Mouse (Mus musculus) liver, embryonic 15.5 days (tissue): ENCODE data around the gene Cdc25a. TPM values are rescaled to one million over a fixed set of nuclear protein-coding genes. Genes with fewer than 3 reads are reported as not detected.

Experiments used
- ATAC-seq: fragments of 200-750 bp; cut with Nextera tagmentation; 2 replicates; pipeline ENCODE4 v1.8.0; 2017; ENCODE audit warnings: moderate number of reproducible peaks, mild to moderate bottlenecking, moderate library complexity; ENCODE audit not compliant: insufficient read depth
- H3K27ac ChIP-seq: fragments of 300-500 bp; sonication (generic); replicated peaks from 2 replicates; pipeline ENCODE4 v1.5.1; 2015; ENCODE audit warnings: mild to moderate bottlenecking, inconsistent platforms
- H3K27me3 ChIP-seq: fragments of 300-500 bp; sonication (generic); 2 replicates; pipeline ENCODE4 v1.6.1; 2015; ENCODE audit warnings: mild to moderate bottlenecking, inconsistent platforms
- H3K36me3 ChIP-seq: fragments of 300-500 bp; sonication (generic); replicated peaks from 2 replicates; pipeline ENCODE4 v1.6.1; 2015; ENCODE audit warnings: moderate library complexity, mild to moderate bottlenecking, inconsistent platforms
- H3K4me1 ChIP-seq: fragments of 300-500 bp; sonication (generic); replicated peaks from 2 replicates; pipeline ENCODE4 v1.6.1; 2015; ENCODE audit warnings: inconsistent platforms
- H3K4me2 ChIP-seq: fragments of 300-500 bp; sonication (generic); 2 replicates; pipeline ENCODE4 v1.6.1; 2015; ENCODE audit warnings: moderate library complexity, mild to moderate bottlenecking, inconsistent platforms
- H3K4me3 ChIP-seq: fragments of 300-500 bp; sonication (generic); replicated peaks from 2 replicates; pipeline ENCODE4 v1.5.1; 2015; ENCODE audit warnings: mild to moderate bottlenecking, inconsistent platforms
- H3K9ac ChIP-seq: fragments of 300-500 bp; sonication (generic); 2 replicates; pipeline ENCODE4 v1.6.1; 2015; ENCODE audit warnings: moderate library complexity, mild to moderate bottlenecking, inconsistent platforms
- H3K9me3 ChIP-seq: fragments of 300-500 bp; sonication (generic); replicated peaks from 2 replicates; pipeline ENCODE4 v1.6.1; 2016; ENCODE audit warnings: inconsistent platforms
- WGBS: fragments of 180-500 bp; shearing (Covaris S2); methylation state at CpG from one replicate; pipeline ENCODE4 v1.1.7; 2015; ENCODE audit warnings: mixed read lengths; ENCODE audit not compliant: insufficient replicate concordance; 5-methylcytosine and 5-hydroxymethylcytosine counted together
- polyA plus RNA-seq: library from polyadenylated mRNA; unstranded; fragments of >200 nt; fragmentation: Nextera tagmentation; extraction: Ambion mirVana; gene quantifications from 2 replicates; pipeline ENCODE4 v1.2.1, GENCODE M21; 2015

Gene Cdc25a
- 12.7 and 13.3 TPM in 2 replicates for polyA plus RNA-seq

DNA sequence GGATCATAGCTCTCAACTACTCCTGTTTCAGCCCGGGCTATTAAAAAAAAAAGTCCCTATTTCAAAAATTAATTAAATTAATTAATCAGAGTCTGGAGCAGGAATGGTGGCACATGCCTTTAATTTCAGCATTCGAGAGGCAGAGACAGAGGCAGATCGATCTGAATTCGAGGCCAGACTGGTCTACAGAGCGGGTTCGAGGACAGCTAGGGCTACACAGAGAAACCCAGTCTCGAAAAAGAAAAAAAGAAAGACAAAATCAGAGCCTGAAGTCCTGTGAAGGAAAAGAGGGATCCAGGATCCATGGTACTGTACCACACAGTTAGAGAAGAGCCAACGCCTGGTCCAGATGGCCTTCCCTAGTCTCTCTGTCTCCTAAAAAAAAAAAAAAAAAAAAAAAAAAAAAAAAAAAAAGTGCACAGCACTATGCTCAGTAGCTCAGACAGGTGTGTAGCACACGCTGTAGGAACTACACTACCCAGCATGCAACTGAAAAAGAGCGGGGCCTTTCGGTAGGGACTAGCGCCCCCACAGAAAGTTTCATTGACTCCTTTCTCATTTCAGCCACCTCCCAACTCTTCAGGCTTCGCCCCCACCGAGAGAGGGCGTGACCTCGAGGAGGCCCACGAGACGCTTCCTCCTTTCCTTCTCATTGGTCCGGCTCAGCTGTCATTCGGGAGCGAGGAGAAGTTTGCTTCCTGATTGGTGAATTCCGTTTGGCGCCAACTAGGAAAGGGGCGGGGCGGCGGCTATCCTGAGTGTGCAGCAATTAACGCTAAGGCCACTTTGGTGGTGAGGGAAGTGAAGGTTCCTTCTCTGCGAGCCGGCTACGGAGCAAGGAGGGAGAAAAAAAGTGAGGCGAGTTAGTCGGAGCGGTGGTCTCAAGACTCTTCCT, at the start of gene Cdc25a:
Cdc25a (plus strand) TSS at position 783 of the 895 bp plus-strand sequence.
- Histone ChIP-seq H3K4me3 (peak within 1 kb of the TSS; percentile 81), H3K4me2 (peak within 1 kb of the TSS; percentile 95), H3K4me1 (peaks cover 50% of the 10 kb centered on the region), H3K27me3 (no peaks in the 10 kb centered on the region), H3K36me3 (peaks cover 29% of the 10 kb centered on the region), H3K9ac (peak within 1 kb of the TSS; percentile 95), H3K27ac (peak within 1 kb of the TSS; percentile 85), H3K9me3 (no peaks in the 10 kb centered on the region)
- ATAC-seq: peak; percentile 89
- 4% methylated on average over 33 of the region's 33 CpGs for WGBS

DNA sequence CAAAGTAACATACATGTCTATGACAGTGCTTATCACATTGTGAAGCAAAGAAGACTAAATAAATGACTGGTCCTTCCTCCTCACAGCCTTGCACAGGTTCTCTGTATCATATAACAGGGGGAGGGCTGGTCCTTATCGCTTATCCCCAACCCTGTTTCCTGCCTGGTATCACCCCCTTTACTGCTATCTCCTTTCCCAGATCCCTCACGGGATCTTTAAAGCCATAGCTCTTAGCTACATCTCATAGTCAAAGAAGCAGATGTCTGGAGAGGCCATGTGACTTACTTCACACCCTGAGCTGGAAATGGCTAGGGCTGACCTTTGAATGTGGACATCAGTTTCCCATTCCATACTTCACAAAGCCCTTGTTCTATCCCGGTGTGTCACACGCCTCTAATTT, 49.6 kb upstream of the Cdc25a start:
- no peak overlapping the region for H3K27ac ChIP-seq
- H3K27me3 ChIP-seq: no peaks in the 10 kb centered on the region
- peak; percentile 89 for ATAC-seq
- H3K9ac ChIP-seq: no peak overlapping the region
- H3K9me3 ChIP-seq: no peaks in the 10 kb centered on the region
- no peak overlapping the region for H3K4me2 ChIP-seq
- H3K36me3 ChIP-seq: no peaks in the 10 kb centered on the region
- 18% methylated on average over 4 of the region's 4 CpGs for WGBS
- H3K4me1 ChIP-seq: peaks cover 21% of the 10 kb centered on the region
- no peak overlapping the region for H3K4me3 ChIP-seq

DNA sequence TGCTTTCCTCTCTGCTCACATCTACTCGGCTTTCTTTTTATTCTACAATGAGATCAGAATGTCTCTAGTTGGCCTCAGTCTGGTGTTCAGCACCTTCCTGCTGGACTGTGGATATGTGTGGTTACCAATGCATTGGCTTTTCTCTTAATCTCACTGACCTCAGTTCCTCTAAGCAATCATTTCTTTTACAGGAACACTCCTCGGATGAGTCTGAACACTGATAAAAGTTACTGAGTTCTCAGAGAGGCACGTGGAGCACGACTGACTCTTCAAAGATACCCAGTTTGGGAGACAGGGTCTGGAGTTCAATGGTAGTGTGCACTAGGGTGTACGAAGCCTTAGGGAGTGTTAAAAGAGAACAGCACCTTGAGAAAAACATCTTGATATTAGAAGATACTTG, 49.2 kb upstream of the Cdc25a start:
- no peaks in the 10 kb centered on the region for H3K9me3 ChIP-seq
- H3K9ac ChIP-seq: no peak overlapping the region
- no peak overlapping the region for H3K27ac ChIP-seq
- H3K4me3 ChIP-seq: no peak overlapping the region
- H3K4me2 ChIP-seq: no peak overlapping the region
- 27% methylated on average over 5 of the region's 5 CpGs for WGBS
- peak; percentile 51 for ATAC-seq
- no peaks in the 10 kb centered on the region for H3K36me3 ChIP-seq
- H3K4me1 ChIP-seq: peaks cover 21% of the 10 kb centered on the region
- H3K27me3 ChIP-seq: no peaks in the 10 kb centered on the region

DNA sequence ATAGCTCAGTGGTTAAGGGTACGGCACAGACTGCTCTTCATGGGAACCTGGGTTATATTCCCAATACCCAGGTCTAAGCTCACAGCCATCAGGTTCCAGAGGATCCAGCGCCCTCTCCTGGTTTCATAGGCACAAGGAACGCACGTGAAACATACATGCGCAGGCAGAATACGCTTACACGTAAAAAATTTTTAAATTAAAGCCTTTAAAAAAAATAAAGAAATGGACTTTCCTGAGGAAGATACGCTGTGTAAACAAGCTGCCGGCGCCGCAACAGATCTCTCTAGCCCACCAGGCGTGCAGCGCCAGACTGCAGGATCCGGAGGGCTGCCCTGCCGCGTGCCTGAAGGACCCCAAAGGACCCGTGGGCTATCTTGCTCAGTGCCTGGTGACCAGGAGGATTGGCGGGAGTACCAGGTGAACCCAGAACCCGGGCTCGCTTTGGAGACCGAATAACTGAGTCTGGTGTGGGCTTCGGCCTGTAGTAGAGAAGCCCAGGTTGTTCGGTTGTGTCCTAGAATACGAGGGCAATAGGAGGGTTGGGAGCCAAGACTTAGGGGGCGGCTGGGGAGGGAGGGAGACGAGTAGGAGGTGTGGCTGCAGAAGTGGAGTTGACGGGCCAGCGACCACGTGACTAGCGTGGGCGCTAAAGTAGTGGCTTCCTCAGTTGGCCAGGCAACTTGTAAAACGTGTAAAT, 42.8 kb upstream of the Cdc25a start, which contains the start of gene Nme6:
Nme6 (plus strand) TSS at position 359 of the 697 bp plus-strand sequence.
- H3K27me3 ChIP-seq: no peaks in the 10 kb centered on the region
- peak within 1 kb of the TSS; percentile 57 for H3K9ac ChIP-seq
- H3K9me3 ChIP-seq: no peaks in the 10 kb centered on the region
- WGBS: under 1% methylated on average over 32 of the region's 32 CpGs
- H3K27ac ChIP-seq: peak within 1 kb of the TSS; percentile 73
- peak within 1 kb of the TSS; percentile 87 for H3K4me2 ChIP-seq
- ATAC-seq: peak; percentile 96
- H3K4me3 ChIP-seq: peak within 1 kb of the TSS; percentile 68
- H3K4me1 ChIP-seq: peaks cover 19% of the 10 kb centered on the region
- H3K36me3 ChIP-seq: peaks cover 15% of the 10 kb centered on the region; the same call in 1 of the 2 replicates

- H3K4me3 ChIP-seq: peak overlapping the region; percentile 68
- peak overlapping the region; percentile 54; the same call in 1 of the 2 replicates for H3K27ac ChIP-seq
- ATAC-seq: peak; percentile 16
- H3K4me2 ChIP-seq: peak overlapping the region; percentile 87
- peaks cover 20% of the 10 kb centered on the region; the same call in 1 of the 2 replicates for H3K36me3 ChIP-seq
- no peaks in the 10 kb centered on the region for H3K9me3 ChIP-seq
- H3K9ac ChIP-seq: peak overlapping the region; percentile 57
- WGBS: 6% methylated on average over 6 of the region's 6 CpGs
- H3K27me3 ChIP-seq: no peaks in the 10 kb centered on the region
- peaks cover 19% of the 10 kb centered on the region for H3K4me1 ChIP-seq
Observed at GRCm38 (mm10) chr9:109833088-109833412, 42.3 kb upstream of the Cdc25a start.

- peak; percentile 32; the same call in 1 of the 2 replicates for ATAC-seq
- no peaks in the 10 kb centered on the region for H3K9me3 ChIP-seq
- no peaks in the 10 kb centered on the region for H3K4me1 ChIP-seq
- H3K27me3 ChIP-seq: no peaks in the 10 kb centered on the region
- no peak within 1 kb of the TSS for H3K4me2 ChIP-seq
- peaks cover 1% of the 10 kb centered on the region; the same call in 1 of the 2 replicates for H3K36me3 ChIP-seq
- peak within 1 kb of the TSS; percentile 21; the same call in 1 of the 2 replicates for H3K4me3 ChIP-seq
- peak within 1 kb of the TSS; percentile 33; the same call in 1 of the 2 replicates for H3K27ac ChIP-seq
- 56% methylated on average over 6 of the region's 6 CpGs for WGBS
- H3K9ac ChIP-seq: no peak within 1 kb of the TSS
Observed at GRCm38 (mm10) chr9:109849312-109849758, 26.0 kb upstream of the Cdc25a start, which contains the start of gene Camp. Gene Camp, minus strand, starts transcription at chr9:109849617.

GRCm38 (mm10) chr9:109850099-109850498, 25.3 kb upstream of the Cdc25a start:
- no peak overlapping the region for H3K27ac ChIP-seq
- no peak overlapping the region for H3K4me3 ChIP-seq
- no peak for ATAC-seq
- no peak overlapping the region for H3K4me2 ChIP-seq
- H3K36me3 ChIP-seq: no peaks in the 10 kb centered on the region
- H3K9me3 ChIP-seq: no peaks in the 10 kb centered on the region
- no peaks in the 10 kb centered on the region for H3K27me3 ChIP-seq
- H3K4me1 ChIP-seq: no peaks in the 10 kb centered on the region
- H3K9ac ChIP-seq: no peak overlapping the region
- 68% methylated on average over 5 of the region's 5 CpGs for WGBS

GRCm38 (mm10) chr9:109854341-109854740, 21.0 kb upstream of the Cdc25a start:
- H3K27ac ChIP-seq: no peak overlapping the region
- ATAC-seq: no peak
- H3K27me3 ChIP-seq: no peaks in the 10 kb centered on the region
- H3K36me3 ChIP-seq: no peaks in the 10 kb centered on the region
- H3K4me3 ChIP-seq: no peak overlapping the region
- 56% methylated on average over 2 of the region's 2 CpGs for WGBS
- no peak overlapping the region for H3K4me2 ChIP-seq
- H3K9ac ChIP-seq: no peak overlapping the region
- no peaks in the 10 kb centered on the region for H3K9me3 ChIP-seq
- H3K4me1 ChIP-seq: 0 out of 2 replicates have a peak, but pooled peaks cover 2% of the 10 kb centered on the region

GRCm38 (mm10) chr9:109855947-109856346, 19.4 kb upstream of the Cdc25a start:
- WGBS: 70% methylated on average over 6 of the region's 6 CpGs
- Histone ChIP-seq H3K27ac (no peak overlapping the region), H3K4me1 (0 out of 2 replicates have a peak, but pooled peaks cover 2% of the 10 kb centered on the region), H3K9me3 (no peaks in the 10 kb centered on the region), H3K4me2 (no peak overlapping the region), H3K36me3 (no peaks in the 10 kb centered on the region), H3K4me3 (no peak overlapping the region), H3K9ac (no peak overlapping the region), H3K27me3 (no peaks in the 10 kb centered on the region)
- ATAC-seq: peak; percentile 61

DNA sequence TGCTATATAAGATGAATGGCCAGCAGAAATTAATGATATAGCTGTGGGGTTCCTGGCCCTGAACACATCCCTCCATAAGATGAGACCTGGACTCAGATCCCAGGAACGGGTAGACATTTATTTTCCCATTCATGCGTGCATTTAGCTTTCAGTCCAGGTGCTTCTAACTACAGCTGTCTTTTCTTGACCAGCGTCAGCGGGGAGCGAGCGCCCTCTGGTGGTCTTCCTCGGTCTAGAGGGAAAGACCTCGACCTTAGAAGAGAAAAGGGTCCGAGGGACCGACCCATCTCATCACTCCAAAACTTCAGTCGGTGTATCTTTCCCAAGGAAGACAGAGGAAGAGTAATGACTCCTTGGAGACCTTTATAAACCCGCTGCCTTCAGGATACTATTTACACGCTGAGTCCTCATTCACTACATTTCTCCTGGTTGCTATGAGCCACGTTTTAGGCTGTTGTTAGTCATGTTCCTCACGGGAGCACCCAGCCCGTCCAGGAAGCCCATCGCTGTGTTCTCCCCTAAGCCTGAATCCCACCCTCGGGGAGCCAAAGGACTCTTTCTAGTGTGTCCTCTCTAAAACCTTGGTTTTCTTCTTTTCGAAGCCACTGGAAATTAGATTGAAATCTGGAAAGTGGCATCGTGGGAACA, 12.9 kb upstream of the Cdc25a start:
- no peaks in the 10 kb centered on the region for H3K27me3 ChIP-seq
- H3K27ac ChIP-seq: no peak overlapping the region
- ATAC-seq: peak; percentile 38; the same call in 1 of the 2 replicates
- H3K9ac ChIP-seq: no peak overlapping the region
- peak overlapping the region; percentile 63 for H3K4me2 ChIP-seq
- H3K4me1 ChIP-seq: peaks cover 18% of the 10 kb centered on the region
- WGBS: 3% methylated on average over 20 of the region's 20 CpGs
- no peaks in the 10 kb centered on the region for H3K9me3 ChIP-seq
- no peaks in the 10 kb centered on the region for H3K36me3 ChIP-seq
- peak overlapping the region; percentile 34 for H3K4me3 ChIP-seq
